Mouse (Mus musculus): ENCODE data around the gene Prpsap2.

Prpsap2 gene

DNA sequence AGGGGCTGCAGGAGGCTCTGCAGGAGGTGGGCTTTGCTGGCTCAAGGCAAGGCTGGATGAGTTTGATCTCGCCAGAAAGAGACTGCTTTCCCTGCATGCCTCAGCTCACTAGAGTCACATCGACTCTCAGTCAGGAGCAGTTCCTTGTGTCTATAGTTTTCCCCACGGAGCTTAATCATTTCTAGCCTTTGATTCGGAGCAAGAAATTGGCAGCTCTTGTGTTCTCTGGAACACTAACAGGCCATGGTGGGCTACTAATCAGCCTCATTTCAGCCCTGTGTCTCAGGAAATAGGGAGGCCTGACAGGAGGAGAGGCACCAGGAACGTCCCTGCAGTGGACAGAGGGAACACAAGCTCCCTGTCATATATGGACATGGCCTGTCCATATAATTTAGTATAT, 43.9 kb downstream of the Prpsap2 start:
- DNase-seq (ENCODE audit: extremely low read depth, insufficient read length, low spot score) = no peak

DNA sequence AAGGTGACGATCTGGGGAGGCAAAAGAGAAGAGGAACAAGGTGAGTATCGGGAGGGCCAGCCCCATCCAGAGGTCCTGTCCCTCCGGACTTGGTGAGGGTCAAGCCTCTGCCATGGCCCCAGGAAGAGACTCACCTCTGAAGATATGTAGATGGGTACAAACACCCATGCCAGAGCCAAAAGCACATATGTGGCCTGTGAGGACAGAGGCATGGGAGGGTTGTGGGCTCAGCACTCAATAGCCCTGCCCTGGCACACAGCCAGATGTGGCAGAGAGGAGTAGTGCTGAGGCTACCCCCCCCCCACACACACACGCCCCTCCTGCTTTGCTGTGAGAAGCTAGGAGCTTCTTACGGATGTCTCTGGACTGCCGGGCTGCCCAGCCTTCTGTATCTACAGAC, 46.8 kb downstream of the Prpsap2 start:
- DNase-seq (ENCODE audit: extremely low read depth, insufficient read length, low spot score) = no peak

DNA sequence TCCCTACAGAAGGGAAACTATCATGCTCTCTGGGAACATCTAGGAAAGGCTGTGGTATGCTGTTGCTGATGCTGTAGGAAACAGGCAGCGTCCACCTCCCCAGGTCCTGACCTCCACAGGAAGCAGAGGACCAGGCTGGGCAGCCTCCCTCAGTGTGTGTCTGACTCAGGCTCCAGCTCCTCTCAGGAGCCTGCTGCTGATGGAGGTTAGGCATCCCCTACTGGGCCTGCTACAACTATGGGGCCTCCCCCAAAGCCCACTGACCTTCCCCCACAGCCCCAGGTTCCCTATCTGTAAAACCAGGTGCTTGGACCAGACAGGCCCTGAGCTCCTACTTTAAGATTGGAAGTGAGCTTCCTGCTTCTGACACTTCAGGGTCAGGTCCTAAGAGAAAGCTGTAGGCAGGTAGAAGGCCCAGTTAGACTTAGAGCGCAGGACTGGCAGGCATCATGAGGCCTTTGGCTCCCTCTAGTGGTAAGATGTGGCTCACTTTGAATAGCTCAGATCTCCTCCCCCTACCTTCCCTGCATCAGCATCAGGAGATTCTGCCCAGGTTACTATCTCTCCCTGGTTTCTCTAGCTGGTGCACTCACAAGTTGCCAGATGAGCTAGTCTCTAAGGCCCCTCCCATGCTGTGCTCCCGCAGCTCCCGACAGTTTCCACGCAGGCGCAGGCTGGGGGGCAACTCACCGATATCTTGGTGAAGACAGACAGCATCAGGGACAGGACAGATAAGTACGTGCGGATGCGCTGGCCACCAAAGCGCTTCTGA, 47.4 kb downstream of the Prpsap2 start:
- DNase-seq (ENCODE audit: extremely low read depth, insufficient read length, low spot score) = peak; percentile 37

- DNase-seq (ENCODE audit: extremely low read depth, insufficient read length, low spot score) = no peak
These were observed 48.6 kb downstream of the Prpsap2 start for GRCm38 (mm10) chr11:61713157-61713855.

GRCm38 (mm10) chr11:61708928-61709327, 53.0 kb downstream of the Prpsap2 start:
- no peak for DNase-seq (ENCODE audit: extremely low read depth, insufficient read length, low spot score)

DNA sequence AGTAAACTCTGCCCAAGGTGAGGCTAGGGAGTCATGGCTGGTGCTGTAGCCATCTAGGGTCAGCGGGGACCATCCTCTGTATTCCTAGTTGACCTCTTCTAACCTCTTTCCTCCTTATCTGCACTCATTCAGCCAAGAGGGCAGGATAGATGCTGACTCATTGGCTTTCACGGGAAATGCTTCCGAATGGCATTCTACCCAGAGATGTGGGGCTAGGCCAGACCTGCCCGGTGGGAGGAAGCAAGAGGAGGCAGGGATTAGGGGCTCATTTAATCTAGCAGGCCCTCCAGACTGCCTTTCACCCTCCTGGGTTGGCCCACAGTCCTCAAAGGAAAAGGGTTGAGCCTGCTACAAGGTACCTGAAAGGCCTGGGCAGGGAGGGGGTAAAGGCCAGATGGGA, 55.7 kb downstream of the Prpsap2 start:
- DNase-seq (ENCODE audit: extremely low read depth, insufficient read length, low spot score) = no peak

DNA sequence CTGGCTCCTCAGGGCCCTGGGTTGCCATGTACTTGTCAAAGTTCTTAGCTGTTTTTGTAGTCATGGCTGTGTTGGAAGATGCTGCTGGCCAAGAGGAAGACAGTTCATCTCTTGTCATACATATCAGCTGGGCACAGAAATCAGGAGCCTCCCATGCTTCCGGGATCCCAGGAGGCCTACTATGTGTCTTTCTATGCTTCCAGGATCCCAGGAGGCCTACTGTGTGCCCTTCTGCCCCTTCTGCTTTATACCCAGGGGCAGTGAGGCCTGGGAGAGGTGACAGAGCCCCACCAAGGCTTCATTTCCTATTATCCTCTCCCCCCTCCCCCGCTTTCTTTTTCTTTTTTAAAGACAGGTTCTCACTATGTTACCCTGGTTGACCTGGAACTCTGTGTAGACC, 56.3 kb downstream of the Prpsap2 start:
- DNase-seq (ENCODE audit: extremely low read depth, insufficient read length, low spot score) = no peak

DNA sequence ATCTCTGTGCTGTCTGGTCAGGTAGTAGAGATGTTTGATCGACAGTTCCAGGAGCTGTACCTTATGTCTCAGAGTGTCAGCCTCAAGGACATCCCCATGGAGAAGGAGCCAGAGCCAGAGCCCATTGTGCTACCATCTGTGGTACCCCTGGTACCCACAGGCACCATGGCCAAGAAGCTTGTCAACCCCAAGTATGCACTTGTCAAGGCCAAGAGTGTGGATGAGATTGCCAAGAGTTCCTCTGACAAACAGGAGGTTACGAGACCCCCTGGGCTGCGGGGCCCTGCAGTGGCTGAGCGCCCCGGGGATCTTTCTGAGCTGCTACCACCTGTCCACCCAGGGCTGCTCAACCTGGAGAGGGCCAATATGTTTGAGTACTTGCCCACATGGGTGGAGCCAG, 59.4 kb downstream of the Prpsap2 start:
- DNase-seq (ENCODE audit: extremely low read depth, insufficient read length, low spot score) = no peak

GRCm38 (mm10) chr11:61701696-61702095, 60.2 kb downstream of the Prpsap2 start:
- DNase-seq (ENCODE audit: extremely low read depth, insufficient read length, low spot score) = no peak

DNA sequence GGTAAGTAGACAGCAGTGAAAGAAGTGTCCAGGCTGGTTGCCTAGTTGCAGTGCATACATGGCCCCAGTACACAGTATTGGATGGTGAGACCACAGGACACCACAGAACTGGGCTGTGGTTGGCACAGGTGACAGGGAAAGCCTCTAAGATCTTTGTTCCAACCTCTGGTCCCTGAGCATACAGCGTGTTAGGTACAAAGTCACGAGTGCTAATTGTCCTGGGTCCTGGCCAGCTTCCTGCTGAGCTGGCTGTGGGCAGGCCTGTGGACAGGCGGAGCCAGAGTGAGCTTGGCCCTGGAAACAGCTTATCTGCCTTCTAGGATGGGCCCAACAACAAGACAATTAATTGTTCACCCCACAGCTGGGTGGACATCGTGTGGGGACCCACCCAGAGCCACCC, 62.0 kb downstream of the Prpsap2 start:
- peak; percentile 31 for DNase-seq (ENCODE audit: extremely low read depth, insufficient read length, low spot score)

DNA sequence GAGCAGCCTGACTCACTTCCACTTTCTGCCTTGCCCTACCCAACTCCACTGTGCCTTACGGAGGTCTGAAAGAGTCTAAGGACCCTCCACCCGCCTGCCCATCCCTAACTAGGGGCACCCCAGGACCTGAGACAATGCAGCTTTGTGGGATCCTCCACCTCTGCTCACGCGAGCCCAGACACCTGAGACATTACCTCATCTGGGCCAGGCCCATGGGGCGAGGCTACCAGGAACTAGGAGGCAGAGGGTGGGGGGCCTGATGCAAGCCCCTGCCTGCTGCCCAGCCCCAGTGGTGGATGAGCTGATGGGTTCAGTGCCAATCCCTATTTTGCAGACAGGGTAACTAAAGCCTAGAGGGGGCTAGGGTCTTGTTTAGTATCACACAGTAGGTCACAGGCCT, 62.4 kb downstream of the Prpsap2 start:
- no peak for DNase-seq (ENCODE audit: extremely low read depth, insufficient read length, low spot score)

GRCm38 (mm10) chr11:61698852-61699251, 63.0 kb downstream of the Prpsap2 start:
- no peak for DNase-seq (ENCODE audit: extremely low read depth, insufficient read length, low spot score)

- no peak for DNase-seq (ENCODE audit: extremely low read depth, insufficient read length, low spot score)
These were observed 68.9 kb downstream of the Prpsap2 start for GRCm38 (mm10) chr11:61692996-61693395.

- peak; percentile 65 for DNase-seq (ENCODE audit: extremely low read depth, insufficient read length, low spot score)
These were observed 74.3 kb downstream of the Prpsap2 start for GRCm38 (mm10) chr11:61687595-61687994.

DNA sequence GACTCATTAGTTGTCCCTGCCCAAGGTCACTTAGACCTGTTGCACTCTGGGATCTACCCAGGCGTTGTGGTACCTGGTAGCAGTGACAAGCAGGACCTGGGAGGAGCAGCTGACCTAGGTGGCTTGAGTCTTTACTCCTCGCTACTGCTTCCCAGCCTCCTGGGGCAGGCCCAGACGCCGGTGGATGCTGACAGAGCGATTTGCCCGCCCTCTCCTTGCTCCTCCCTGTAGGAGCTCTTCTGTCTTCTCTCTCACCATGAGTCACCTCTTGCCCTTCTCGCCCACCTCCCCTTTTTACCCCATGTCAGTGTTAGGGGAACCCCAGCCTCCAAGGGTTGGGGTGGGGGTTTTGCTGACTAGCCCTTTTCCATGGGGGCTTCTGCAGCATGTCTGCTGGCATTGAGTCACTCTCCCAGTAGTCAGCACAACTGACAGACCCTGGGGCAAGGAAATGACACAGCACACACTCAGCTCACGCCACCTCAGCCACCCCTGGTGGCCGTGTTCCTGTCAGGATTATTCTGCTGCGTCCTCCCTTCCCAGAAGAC, 74.9 kb downstream of the Prpsap2 start:
- DNase-seq (ENCODE audit: extremely low read depth, insufficient read length, low spot score) = peak; percentile 73

DNA sequence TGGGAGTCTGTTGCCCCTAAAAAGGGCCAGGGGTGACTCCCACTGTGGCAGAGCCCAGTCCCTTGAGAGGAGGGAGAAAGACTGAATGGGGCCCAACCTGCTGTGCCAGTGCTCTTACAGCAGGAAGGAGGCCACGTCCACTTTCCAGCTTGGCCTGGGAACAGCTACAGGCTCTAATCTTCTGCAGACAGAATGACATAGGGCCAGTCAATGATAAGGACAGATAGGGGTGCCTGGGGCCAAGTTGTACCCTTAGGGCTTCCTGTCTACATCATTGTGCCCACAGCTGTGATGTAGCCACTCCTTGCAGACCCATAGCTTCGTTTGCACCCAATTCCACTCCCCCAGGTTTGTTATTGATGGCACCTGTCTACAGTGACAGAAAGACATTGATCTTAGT, 75.7 kb downstream of the Prpsap2 start:
- DNase-seq (ENCODE audit: extremely low read depth, insufficient read length, low spot score) = no peak

GRCm38 (mm10) chr11:61685119-61685725, 76.7 kb downstream of the Prpsap2 start:
- DNase-seq (ENCODE audit: extremely low read depth, insufficient read length, low spot score) = no peak

GRCm38 (mm10) chr11:61683907-61684731, 77.8 kb downstream of the Prpsap2 start, which contains the start of gene Fam83g:
Gene Fam83g, plus strand, starts transcription at chr11:61684091.
- DNase-seq (ENCODE audit: extremely low read depth, insufficient read length, low spot score) = no peak
